Mouse (Mus musculus): ENCODE data around the gene 2310007B03Rik.

2310007B03Rik gene

DNA sequence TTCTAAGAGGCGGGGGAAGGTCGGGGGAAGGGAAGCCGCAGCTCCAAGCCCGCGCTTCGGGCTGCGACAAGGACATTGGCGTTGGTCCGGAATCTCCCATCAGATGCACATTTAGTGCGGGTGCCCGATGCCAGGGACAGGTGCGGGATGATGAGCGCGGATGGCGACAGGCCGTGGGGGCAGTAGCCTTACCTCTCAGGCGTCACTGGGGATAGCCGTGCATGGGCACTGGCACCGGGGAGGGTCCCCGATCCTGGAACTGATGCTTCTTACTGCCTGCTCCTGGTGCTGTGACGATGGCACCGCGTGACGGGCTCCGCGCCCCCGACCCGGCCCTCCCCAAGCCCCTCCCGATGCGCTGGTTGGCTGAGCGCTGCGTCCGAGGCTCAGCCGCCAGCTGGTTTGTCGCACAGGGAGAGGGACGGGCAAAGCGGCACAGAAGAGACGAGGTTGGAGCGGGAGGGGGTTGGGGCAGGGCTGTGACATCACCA, 59.1 kb downstream of the 2310007B03Rik start, which contains the start of gene Kif1a:
Gene Kif1a (minus strand): TSS at position 381 of the 491 bp plus-strand sequence.
- DNase-seq (ENCODE audit: low read depth) = no peak
